Mouse (Mus musculus) kidney, embryonic 15.5 days (tissue): ENCODE measurements around the gene Trex1. TPM values are rescaled to one million over a fixed set of nuclear protein-coding genes. Genes with fewer than 3 reads are reported as not detected.
A peak's percentile ranks its signal among the peaks of the same experiment; 100 is the strongest.

Source experiments
- ATAC-seq: fragments of 200-750 bp; cut with Nextera tagmentation; replicated peaks from 2 replicates; pipeline ENCODE4 v1.8.0; 2017; ENCODE audit warnings: moderate TSS enrichment; ENCODE audit not compliant: low FRiP score
- H3K27ac ChIP-seq: fragments of 300-500 bp; sonication (generic); 2 replicates; pipeline ENCODE4 v1.5.1; 2015; ENCODE audit warnings: mild to moderate bottlenecking, inconsistent platforms
- H3K27me3 ChIP-seq: fragments of 300-500 bp; sonication (generic); 2 replicates; pipeline ENCODE4 v1.6.1; 2015; ENCODE audit warnings: inconsistent platforms
- H3K36me3 ChIP-seq: fragments of 300-500 bp; sonication (generic); 2 replicates; pipeline ENCODE4 v1.6.1; 2015; ENCODE audit warnings: inconsistent platforms
- H3K4me1 ChIP-seq: fragments of 300-500 bp; sonication (generic); 2 replicates; pipeline ENCODE4 v1.6.1; 2015; ENCODE audit warnings: inconsistent platforms
- H3K4me2 ChIP-seq: fragments of 300-500 bp; sonication (generic); 2 replicates; pipeline ENCODE4 v1.6.1; 2015; ENCODE audit warnings: moderate library complexity, mild to moderate bottlenecking, inconsistent platforms
- H3K4me3 ChIP-seq: fragments of 300-500 bp; sonication (generic); replicated peaks from 2 replicates; pipeline ENCODE4 v1.5.1; 2015; ENCODE audit warnings: mild to moderate bottlenecking, inconsistent platforms
- H3K9ac ChIP-seq: fragments of 300-500 bp; sonication (generic); 2 replicates; pipeline ENCODE4 v1.6.1; 2015; ENCODE audit warnings: mild to moderate bottlenecking, inconsistent platforms
- H3K9me3 ChIP-seq: fragments of 300-500 bp; sonication (generic); replicated peaks from 2 replicates; pipeline ENCODE4 v1.6.1; 2016; ENCODE audit warnings: inconsistent platforms
- WGBS: fragments of 180-500 bp; shearing (Covaris S2); methylation state at CpG from one replicate; pipeline ENCODE4 v1.1.7; 2015; ENCODE audit warnings: mixed read lengths; 5-methylcytosine and 5-hydroxymethylcytosine counted together
- polyA plus RNA-seq: library from polyadenylated mRNA; unstranded; fragments of >200 nt; fragmentation: Nextera tagmentation; extraction: Ambion mirVana; gene quantifications from 2 replicates; pipeline ENCODE4 v1.2.1, GENCODE M21; 2015

Trex1 gene
- polyA plus RNA-seq, 1 experiment from 2014 or later = 13.8 TPM

GRCm38 (mm10) chr9:109097291-109097690, 37.8 kb upstream of the Trex1 start:
- H3K9ac ChIP-seq = peak overlapping the region; percentile 84; the same call in 1 of the 2 replicates
- H3K9me3 ChIP-seq = no peaks in the 10 kb centered on the region
- no peak for ATAC-seq
- H3K4me3 ChIP-seq = peak overlapping the region; percentile 67
- 20% methylated on average over 6 of the region's 6 CpGs for WGBS
- H3K36me3 ChIP-seq = peaks cover 21% of the 10 kb centered on the region
- H3K27me3 ChIP-seq = no peaks in the 10 kb centered on the region
- H3K27ac ChIP-seq = peak overlapping the region; percentile 98
- peaks cover 79% of the 10 kb centered on the region for H3K4me1 ChIP-seq
- peak overlapping the region; percentile 86 for H3K4me2 ChIP-seq

GRCm38 (mm10) chr9:109096856-109097255, 37.3 kb upstream of the Trex1 start:
- Histone ChIP-seq H3K4me1 (peaks cover 78% of the 10 kb centered on the region), H3K27me3 (no peaks in the 10 kb centered on the region)
- 18% methylated on average over 6 of the region's 6 CpGs for WGBS

GRCm38 (mm10) chr9:109096251-109096661, 36.7 kb upstream of the Trex1 start:
- H3K4me1 ChIP-seq = peaks cover 75% of the 10 kb centered on the region
- no peaks in the 10 kb centered on the region for H3K27me3 ChIP-seq
- peak overlapping the region; percentile 67 for H3K4me3 ChIP-seq
- peak overlapping the region; percentile 86 for H3K4me2 ChIP-seq
- H3K9me3 ChIP-seq = no peaks in the 10 kb centered on the region
- H3K36me3 ChIP-seq = peaks cover 21% of the 10 kb centered on the region
- H3K9ac ChIP-seq = peak overlapping the region; percentile 84
- peak overlapping the region; percentile 98 for H3K27ac ChIP-seq
- 20% methylated on average over 9 of the region's 9 CpGs for WGBS
- ATAC-seq = no peak

More at GRCm38 (mm10) chr9:109096856-109097255, 37.3 kb upstream of the Trex1 start:
- Histone ChIP-seq H3K9ac (peak overlapping the region; percentile 84), H3K27ac (peak overlapping the region; percentile 98), H3K4me3 (peak overlapping the region; percentile 67), H3K36me3 (peaks cover 20% of the 10 kb centered on the region), H3K4me2 (peak overlapping the region; percentile 86), H3K9me3 (no peaks in the 10 kb centered on the region)
- peak; percentile 9; the same call in 1 of the 2 replicates for ATAC-seq

- under 1% methylated on average over 89 of the region's 102 CpGs for WGBS
- Histone ChIP-seq H3K9me3 (no peaks in the 10 kb centered on the region), H3K27ac (peak within 1 kb of the TSS; percentile 98), H3K4me2 (peak within 1 kb of the TSS; percentile 86), H3K36me3 (peaks cover 14% of the 10 kb centered on the region), H3K27me3 (no peaks in the 10 kb centered on the region), H3K4me3 (peak within 1 kb of the TSS; percentile 67), H3K9ac (peak within 1 kb of the TSS; percentile 84), H3K4me1 (peaks cover 80% of the 10 kb centered on the region)
- peak; percentile 59 for ATAC-seq
Measured at GRCm38 (mm10) chr9:109095137-109095982, 35.8 kb upstream of the Trex1 start, which contains the start of gene Plxnb1. TSS of gene Plxnb1 (plus strand) at chr9:109095389.

- under 1% methylated on average over 21 of the region's 21 CpGs for WGBS
- peak overlapping the region; percentile 86 for H3K4me2 ChIP-seq
- peaks cover 79% of the 10 kb centered on the region for H3K4me1 ChIP-seq
- no peaks in the 10 kb centered on the region for H3K9me3 ChIP-seq
- H3K4me3 ChIP-seq = peak overlapping the region; percentile 67
- H3K9ac ChIP-seq = peak overlapping the region; percentile 84
- peak; percentile 20 for ATAC-seq
- H3K27ac ChIP-seq = peak overlapping the region; percentile 98
- no peaks in the 10 kb centered on the region for H3K27me3 ChIP-seq
- peaks cover 15% of the 10 kb centered on the region for H3K36me3 ChIP-seq
Measured at GRCm38 (mm10) chr9:109094553-109095136, 35.1 kb upstream of the Trex1 start.

GRCm38 (mm10) chr9:109093786-109094552, 34.4 kb upstream of the Trex1 start:
- peak overlapping the region; percentile 67 for H3K4me3 ChIP-seq
- H3K27ac ChIP-seq = peak overlapping the region; percentile 98
- no peaks in the 10 kb centered on the region for H3K27me3 ChIP-seq
- 9% methylated on average over 11 of the region's 11 CpGs for WGBS
- peaks cover 17% of the 10 kb centered on the region for H3K36me3 ChIP-seq
- 0 out of 2 replicates have a peak, but pooled peaks have one; percentile 0 for ATAC-seq
- peak overlapping the region; percentile 86 for H3K4me2 ChIP-seq
- H3K9ac ChIP-seq = peak overlapping the region; percentile 84; the same call in 1 of the 2 replicates
- peaks cover 72% of the 10 kb centered on the region for H3K4me1 ChIP-seq
- no peaks in the 10 kb centered on the region for H3K9me3 ChIP-seq

GRCm38 (mm10) chr9:109092799-109093198, 33.3 kb upstream of the Trex1 start:
- no peaks in the 10 kb centered on the region for H3K27me3 ChIP-seq
- ATAC-seq = no peak
- H3K4me1 ChIP-seq = peaks cover 67% of the 10 kb centered on the region
- 52% methylated on average over 6 of the region's 6 CpGs for WGBS
- no peak overlapping the region for H3K4me3 ChIP-seq
- H3K36me3 ChIP-seq = peaks cover 17% of the 10 kb centered on the region
- no peaks in the 10 kb centered on the region for H3K9me3 ChIP-seq
- H3K9ac ChIP-seq = no peak overlapping the region
- no peak overlapping the region for H3K4me2 ChIP-seq
- H3K27ac ChIP-seq = peak overlapping the region; percentile 62; the same call in 1 of the 2 replicates

- Histone ChIP-seq H3K4me3 (no peak overlapping the region), H3K27ac (no peak overlapping the region), H3K27me3 (no peaks in the 10 kb centered on the region), H3K9me3 (no peaks in the 10 kb centered on the region), H3K4me2 (no peak overlapping the region), H3K4me1 (peaks cover 63% of the 10 kb centered on the region), H3K36me3 (peaks cover 17% of the 10 kb centered on the region), H3K9ac (no peak overlapping the region)
- WGBS = 89% methylated on average over 8 of the region's 8 CpGs
- ATAC-seq = no peak
Measured at GRCm38 (mm10) chr9:109091802-109092201, 32.3 kb upstream of the Trex1 start.

- Histone ChIP-seq H3K4me1 (peaks cover 54% of the 10 kb centered on the region), H3K36me3 (peaks cover 17% of the 10 kb centered on the region), H3K4me3 (no peak overlapping the region), H3K27me3 (no peaks in the 10 kb centered on the region), H3K27ac (peak overlapping the region; percentile 68), H3K4me2 (no peak overlapping the region), H3K9ac (no peak overlapping the region), H3K9me3 (no peaks in the 10 kb centered on the region)
- no peak for ATAC-seq
- WGBS = 50% methylated on average over 15 of the region's 15 CpGs
Measured at GRCm38 (mm10) chr9:109090446-109090845, 30.9 kb upstream of the Trex1 start.

- WGBS = 11% methylated on average over 5 of the region's 5 CpGs
- Histone ChIP-seq H3K9me3 (no peaks in the 10 kb centered on the region), H3K4me1 (peaks cover 39% of the 10 kb centered on the region), H3K27me3 (no peaks in the 10 kb centered on the region), H3K9ac (no peak overlapping the region), H3K27ac (0 out of 2 replicates have a peak overlapping the region, but pooled peaks have one; percentile 37), H3K4me3 (no peak overlapping the region), H3K4me2 (no peak overlapping the region), H3K36me3 (peaks cover 17% of the 10 kb centered on the region)
- ATAC-seq = 0 out of 2 replicates have a peak, but pooled peaks have one; percentile 44
Measured at GRCm38 (mm10) chr9:109087987-109088386, 28.5 kb upstream of the Trex1 start.

GRCm38 (mm10) chr9:109084922-109085321, 25.4 kb upstream of the Trex1 start:
- Histone ChIP-seq H3K4me1 (peaks cover 35% of the 10 kb centered on the region), H3K9ac (no peak overlapping the region), H3K4me2 (no peak overlapping the region), H3K4me3 (no peak overlapping the region), H3K27me3 (no peaks in the 10 kb centered on the region), H3K27ac (no peak overlapping the region), H3K9me3 (no peaks in the 10 kb centered on the region), H3K36me3 (peaks cover 17% of the 10 kb centered on the region)
- ATAC-seq = no peak
- WGBS = 15% methylated on average over 2 of the region's 2 CpGs
